Mouse (Mus musculus) liver, postnatal 0 days (tissue): ENCODE results near the gene Rbfox3.

Source experiments
- CTCF ChIP-seq: sonication (generic); IDR thresholded peaks from 2 replicates; pipeline ENCODE4 v1.5.1; 2016; ENCODE audit warnings: antibody characterized with exemption, low read depth
- EP300 ChIP-seq: IDR thresholded peaks from 2 replicates; pipeline ENCODE4 v1.6.1; 2016; ENCODE audit warnings: antibody characterized with exemption, low read depth, mild to moderate bottlenecking

DNA sequence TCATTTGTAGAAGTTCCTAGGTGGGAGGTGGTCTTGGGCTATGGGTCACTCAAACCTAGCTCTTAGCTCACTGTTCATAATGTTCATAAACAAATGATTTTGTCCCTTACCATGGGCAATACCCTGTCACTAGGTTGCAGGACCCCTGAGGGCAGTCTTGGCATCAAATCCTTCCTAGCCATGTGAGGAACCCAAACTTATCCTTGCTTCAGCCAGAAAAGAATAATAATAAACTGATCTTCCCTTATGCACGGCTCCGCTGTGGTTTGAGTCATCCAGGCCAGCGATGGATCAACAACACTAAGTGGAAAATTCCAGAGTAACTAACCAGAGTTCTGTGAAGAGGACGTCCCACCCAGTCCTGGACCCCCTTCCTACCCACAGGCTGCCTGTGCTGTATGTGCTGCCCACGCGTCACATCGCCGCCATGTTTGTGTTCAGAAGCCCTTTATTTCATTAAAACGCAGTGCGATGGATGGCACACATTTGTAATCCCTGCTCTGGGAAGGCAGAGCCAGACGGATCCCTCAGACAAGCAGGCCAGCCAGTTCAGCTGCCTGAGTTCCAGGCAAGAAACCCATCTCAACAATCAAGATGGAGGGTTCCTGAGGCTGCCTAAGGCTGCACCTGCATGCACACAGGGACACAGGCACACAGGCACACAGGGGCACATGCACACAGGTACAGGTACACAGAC lies 25.0 kb downstream of the Rbfox3 start:
- no peak for TF ChIP-seq CTCF
- TF ChIP-seq EP300, result no peak
